Mouse (Mus musculus) testis, adult 2 months (tissue): ENCODE results near the gene Atrnl1. TPM values are rescaled to one million over a fixed set of nuclear protein-coding genes. Genes with fewer than 3 reads are reported as not detected.

Source experiments
- H3K27ac ChIP-seq: fragments of 200-500 bp; 2 replicates; pipeline ENCODE4 v1.5.1; 2012; ENCODE audit warnings: low read depth, low read length; ENCODE audit not compliant: control insufficient read depth, insufficient read depth
- H3K27me3 ChIP-seq: fragments of 200-500 bp; 2 replicates; pipeline ENCODE4 v1.6.1; 2012; ENCODE audit warnings: mild to moderate bottlenecking, low read length, moderate library complexity; ENCODE audit not compliant: control insufficient read depth, insufficient read depth
- H3K36me3 ChIP-seq: fragments of 200-500 bp; 2 replicates; pipeline ENCODE4 v1.6.1; 2012; ENCODE audit warnings: mild to moderate bottlenecking, low read length; ENCODE audit not compliant: control insufficient read depth, insufficient read depth
- H3K4me1 ChIP-seq: fragments of 200-500 bp; 2 replicates; pipeline ENCODE4 v1.6.1; 2012; ENCODE audit warnings: low read length; ENCODE audit not compliant: control insufficient read depth, insufficient read depth
- H3K4me3 ChIP-seq: fragments of 200-500 bp; 2 replicates; pipeline ENCODE4 v1.5.1; 2012; ENCODE audit warnings: low read depth, mild to moderate bottlenecking, low read length, moderate library complexity, mixed read lengths; ENCODE audit not compliant: control insufficient read depth
- CTCF ChIP-seq: fragments of 200-500 bp; IDR thresholded peaks from 2 replicates; pipeline ENCODE4 v1.5.1; 2012; ENCODE audit warnings: low read depth, mild to moderate bottlenecking, inconsistent platforms, low read length, moderate library complexity; ENCODE audit not compliant: control insufficient read depth, insufficient read depth, insufficient replicate concordance
- POLR2A ChIP-seq: fragments of 200-500 bp; IDR thresholded peaks from 2 replicates; pipeline ENCODE4 v1.6.1; 2012; ENCODE audit warnings: low read depth, mild to moderate bottlenecking, inconsistent platforms, low read length, moderate library complexity; ENCODE audit not compliant: control insufficient read depth
- polyA plus RNA-seq: library from polyadenylated mRNA; depleted of rRNA; stranded (reverse); fragments of >200 nt; gene quantifications from 2 replicates; pipeline ENCODE4 v1.2.3, GENCODE M21; 2012

Atrnl1 gene
- polyA plus RNA-seq, 1 experiment, result 3.8 TPM

- TF ChIP-seq POLR2A (no peak), CTCF (no peak)
- Histone ChIP-seq H3K4me3 (no peak overlapping the region), H3K27me3 (no peaks in the 10 kb centered on the region), H3K27ac (no peak overlapping the region), H3K36me3 (no peaks in the 10 kb centered on the region), H3K4me1 (no peaks in the 10 kb centered on the region; the same call in 1 of the 2 replicates)
These were observed 11.7 kb upstream of the Atrnl1 start for GRCm38 (mm10) chr19:57599126-57599525.

- TF ChIP-seq POLR2A, result no peak
- no peak for TF ChIP-seq CTCF
- H3K27me3 ChIP-seq, result no peaks in the 10 kb centered on the region
- no peak overlapping the region for H3K4me3 ChIP-seq
- H3K27ac ChIP-seq, result no peak overlapping the region
- H3K4me1 ChIP-seq, result no peaks in the 10 kb centered on the region; the same call in 1 of the 2 replicates
- H3K36me3 ChIP-seq, result no peaks in the 10 kb centered on the region
These were observed 10.5 kb upstream of the Atrnl1 start for GRCm38 (mm10) chr19:57600233-57600929.

GRCm38 (mm10) chr19:57600930-57601328 is 9.9 kb upstream of the Atrnl1 start:
- TF ChIP-seq CTCF, result no peak
- no peak for TF ChIP-seq POLR2A
- no peak overlapping the region for H3K4me3 ChIP-seq

GRCm38 (mm10) chr19:57603593-57603992 is 7.2 kb upstream of the Atrnl1 start:
- Histone ChIP-seq H3K4me3 (no peak overlapping the region), H3K4me1 (peaks cover 2% of the 10 kb centered on the region; the same call in 1 of the 2 replicates), H3K27me3 (no peaks in the 10 kb centered on the region), H3K36me3 (no peaks in the 10 kb centered on the region), H3K27ac (no peak overlapping the region)
- TF ChIP-seq POLR2A, result no peak
- no peak for TF ChIP-seq CTCF

More at GRCm38 (mm10) chr19:57600930-57601328, 9.9 kb upstream of the Atrnl1 start:
- Histone ChIP-seq H3K27ac (no peak overlapping the region), H3K36me3 (no peaks in the 10 kb centered on the region), H3K27me3 (no peaks in the 10 kb centered on the region), H3K4me1 (no peaks in the 10 kb centered on the region; the same call in 1 of the 2 replicates)

GRCm38 (mm10) chr19:57605941-57606340 is 4.9 kb upstream of the Atrnl1 start:
- Histone ChIP-seq H3K36me3 (no peaks in the 10 kb centered on the region), H3K27ac (no peak overlapping the region), H3K4me3 (no peak overlapping the region), H3K27me3 (no peaks in the 10 kb centered on the region; the same call in 1 of the 2 replicates), H3K4me1 (peaks cover 8% of the 10 kb centered on the region)
- TF ChIP-seq POLR2A (no peak), CTCF (no peak)

- no peak for TF ChIP-seq POLR2A
- TF ChIP-seq CTCF, result no peak
- H3K27me3 ChIP-seq, result peaks cover 2% of the 10 kb centered on the region; the same call in 1 of the 2 replicates
- H3K27ac ChIP-seq, result no peak overlapping the region
These were observed 4.5 kb upstream of the Atrnl1 start for GRCm38 (mm10) chr19:57606351-57606750.

GRCm38 (mm10) chr19:57609361-57610057 is 1.3 kb upstream of the Atrnl1 start:
- no peak overlapping the region for H3K27ac ChIP-seq
- peaks cover 15% of the 10 kb centered on the region for H3K4me1 ChIP-seq
- no peak for TF ChIP-seq POLR2A
- no peak for TF ChIP-seq CTCF
- H3K27me3 ChIP-seq, result peaks cover 4% of the 10 kb centered on the region; the same call in 1 of the 2 replicates
- no peak overlapping the region for H3K4me3 ChIP-seq
- H3K36me3 ChIP-seq, result no peaks in the 10 kb centered on the region

More at GRCm38 (mm10) chr19:57606351-57606750, 4.5 kb upstream of the Atrnl1 start:
- H3K4me1 ChIP-seq, result peaks cover 11% of the 10 kb centered on the region
- H3K36me3 ChIP-seq, result no peaks in the 10 kb centered on the region
- H3K4me3 ChIP-seq, result no peak overlapping the region
